Mouse (Mus musculus) v-Abl transformed pro-B cells (cell line): ENCODE measurements around the gene Afg3l1.
"Not testable (repeated sequence)": the region's sequence is repeated elsewhere in the genome, so short reads cannot be mapped to it uniquely, and the experiment has no call there.

Source experiments
- in situ Hi-C, 2 experiments: fragments of 400-800 bp; cut with MboI; formaldehyde crosslinking; loops; one replicate each; pipeline ENCODE4 v1.15.1; 2025; ENCODE audit not compliant: unreplicated experiment in 2 of 2

Gene Afg3l1

DNA sequence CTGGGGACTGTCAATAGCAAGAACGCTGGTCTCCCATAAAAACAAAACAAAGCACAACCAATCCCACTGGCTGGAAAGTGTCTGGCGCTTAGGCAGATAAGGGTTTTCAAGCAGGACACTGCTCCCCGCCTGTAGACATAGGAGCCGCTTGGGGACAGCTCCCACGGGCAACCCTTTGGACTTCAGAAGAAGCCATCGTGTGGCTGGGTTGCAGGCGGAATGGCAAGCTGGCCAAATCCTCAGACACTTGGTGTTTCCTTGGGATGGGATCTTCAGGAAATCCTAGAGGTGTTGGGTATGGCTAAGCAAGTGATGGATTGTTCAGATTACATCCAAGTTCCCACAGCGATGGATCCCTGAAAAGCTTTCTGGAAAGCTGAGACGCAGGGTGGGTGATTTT, 36.4 kb downstream of the Afg3l1 start:
- in situ Hi-C loops: no loop called here

DNA sequence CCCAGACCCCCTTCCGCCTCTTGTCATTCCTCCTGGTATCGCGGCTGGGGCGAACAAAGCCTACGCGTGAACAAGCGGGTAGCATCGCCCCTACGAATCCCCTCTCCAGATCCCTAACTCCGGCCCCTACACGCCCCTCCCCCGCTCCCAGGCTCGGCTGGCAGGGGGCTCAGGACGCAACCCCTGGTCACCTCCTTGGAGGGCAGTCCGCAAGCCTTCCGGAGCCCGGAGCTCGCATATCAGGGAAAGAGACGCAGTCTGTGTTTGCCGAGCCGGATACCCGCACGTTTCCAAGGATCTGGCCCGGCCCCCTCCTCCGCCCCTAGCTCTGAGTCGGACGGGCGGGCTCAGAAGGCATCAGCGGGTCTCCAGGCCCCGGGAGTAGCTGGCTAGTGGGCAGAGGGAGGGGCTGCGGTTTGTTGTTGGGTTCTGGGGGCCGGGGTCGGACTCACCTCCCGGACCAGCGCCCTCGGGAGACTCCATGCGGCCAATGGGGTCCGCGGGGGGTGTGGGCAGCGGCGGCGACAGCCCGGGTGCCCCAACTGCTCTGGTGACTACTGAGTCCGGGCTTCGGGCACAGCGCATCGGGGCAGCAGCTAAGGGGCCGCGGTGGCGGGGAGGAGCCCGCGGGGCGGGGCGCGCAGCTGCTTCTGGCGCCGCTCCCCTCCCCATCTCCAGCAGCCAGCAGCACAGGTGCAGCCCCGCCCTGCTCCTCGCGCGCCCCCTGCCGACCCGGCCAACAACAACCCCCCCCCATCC, 37.3 kb downstream of the Afg3l1 start, which contains the start of gene Dbndd1:
Gene Dbndd1 (minus strand): TSS at position 683 of the 759 bp plus-strand sequence.
- in situ Hi-C loops: no loop called here

GRCm38 (mm10) chr8:123515540-123515897, 37.8 kb downstream of the Afg3l1 start:
- in situ Hi-C loops: no loop called here

DNA sequence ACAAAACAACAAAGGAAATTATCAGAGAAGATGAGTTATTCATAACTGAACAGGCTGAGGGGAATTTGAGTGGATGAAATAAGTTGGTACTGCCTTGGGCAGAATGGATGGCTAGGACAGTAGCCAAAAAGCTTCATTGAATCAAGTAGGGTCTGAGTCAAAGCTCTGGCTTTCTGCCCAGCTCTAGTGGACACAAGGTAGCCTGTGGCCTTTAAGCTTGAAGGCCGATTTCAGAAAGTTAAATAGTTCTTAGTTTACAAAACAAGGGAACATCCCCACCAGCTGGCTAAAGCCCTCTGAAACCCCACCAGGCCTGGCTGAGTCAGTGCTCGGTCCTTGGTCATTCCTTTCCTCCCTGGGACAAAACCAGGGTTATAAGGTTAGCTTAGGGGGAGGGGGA, 38.9 kb downstream of the Afg3l1 start:
- in situ Hi-C loops: no loop called here

GRCm38 (mm10) chr8:123518172-123518571, 40.5 kb downstream of the Afg3l1 start:
- in situ Hi-C loops: no loop called here

- in situ Hi-C loops: no loop called here
Observed at GRCm38 (mm10) chr8:123518667-123519066, 41.0 kb downstream of the Afg3l1 start, which contains the start of gene Gas8. Gas8 (plus strand) TSS chr8:123518834.

DNA sequence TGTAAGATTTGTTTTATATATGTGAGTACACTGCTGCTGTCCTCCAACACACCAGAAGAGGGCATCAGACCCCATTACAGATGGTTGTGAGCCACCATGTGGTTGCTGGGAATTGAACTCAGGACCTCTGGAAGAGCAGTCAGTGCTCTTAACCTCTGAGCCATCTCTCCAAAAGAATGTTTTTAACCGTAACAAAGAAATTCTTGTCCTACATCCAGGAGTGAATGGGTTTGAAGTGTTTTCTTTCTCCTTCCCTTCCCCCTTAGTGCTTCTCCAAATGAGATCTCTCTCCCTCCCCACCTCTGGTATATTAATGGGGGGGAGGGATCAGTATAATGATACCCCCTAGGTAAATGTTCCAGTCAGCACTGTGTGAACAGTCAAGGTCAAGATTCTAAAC, 42.3 kb downstream of the Afg3l1 start:
- in situ Hi-C loops: not testable (repeated sequence)

DNA sequence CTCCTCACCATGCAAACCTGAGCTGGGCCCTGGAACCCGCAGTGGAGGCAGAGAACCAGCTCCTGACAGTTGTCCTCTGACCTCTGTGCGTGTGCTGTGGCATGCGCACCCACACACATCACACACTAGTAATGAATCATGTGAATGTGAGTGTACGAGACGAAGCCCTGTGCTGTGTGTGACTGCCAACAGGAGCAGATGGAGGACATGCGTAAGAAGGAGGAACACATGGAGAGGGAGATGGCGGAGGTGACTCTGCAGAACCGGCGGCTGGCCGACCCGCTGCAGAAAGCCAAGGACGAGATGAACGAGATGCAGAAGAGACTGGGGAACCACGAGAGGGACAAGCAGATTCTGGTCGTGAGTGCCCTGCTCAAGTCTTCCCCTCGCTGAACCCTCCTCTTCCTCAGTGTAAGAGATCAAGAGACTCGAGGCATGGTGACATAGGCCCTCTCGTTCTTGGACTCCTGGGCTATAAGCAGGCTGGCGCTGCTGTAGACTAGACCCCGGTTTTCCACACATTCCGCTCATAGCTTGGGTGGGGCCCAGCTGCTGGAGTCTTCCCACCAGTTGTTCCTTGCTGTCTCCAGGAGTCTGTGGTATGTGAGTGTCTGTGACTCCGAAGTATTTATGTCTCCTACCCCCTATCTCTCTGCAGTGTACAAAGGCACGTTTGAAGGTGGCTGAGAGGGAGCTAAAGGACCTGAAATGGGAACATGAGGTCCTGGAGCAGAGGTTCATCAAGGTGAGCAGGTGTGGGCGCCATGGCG, 50.2 kb downstream of the Afg3l1 start:
- in situ Hi-C loops: no loop called here

- in situ Hi-C loops: no loop called here
Observed at GRCm38 (mm10) chr8:123536242-123536989, 58.7 kb downstream of the Afg3l1 start.

GRCm38 (mm10) chr8:123536990-123537380, 59.3 kb downstream of the Afg3l1 start:
- in situ Hi-C loops: no loop called here

- in situ Hi-C loops: not testable (repeated sequence)
Observed at GRCm38 (mm10) chr8:123537641-123538040, 59.9 kb downstream of the Afg3l1 start.
